Mouse (Mus musculus): ENCODE data around the gene Aff4.
"Not testable (repeated sequence)": the region's sequence is repeated elsewhere in the genome, so short reads cannot be mapped to it uniquely, and the experiment has no call there.

Gene Aff4

GRCm38 (mm10) chr11:53350291-53351223, at the start of gene Aff4:
Gene Aff4, plus strand, starts transcription at chr11:53350833.
- peak; percentile 95 for DNase-seq

GRCm38 (mm10) chr11:53301167-53301515, 49.5 kb upstream of the Aff4 start:
- no peak for DNase-seq

GRCm38 (mm10) chr11:53304044-53304840, 46.4 kb upstream of the Aff4 start:
- DNase-seq, result no peak

- no peak for DNase-seq
Measured at GRCm38 (mm10) chr11:53306965-53307364, 43.7 kb upstream of the Aff4 start.

- no peak for DNase-seq
Measured at GRCm38 (mm10) chr11:53307558-53308065, 43.0 kb upstream of the Aff4 start.

GRCm38 (mm10) chr11:53308251-53308864, 42.3 kb upstream of the Aff4 start:
- no peak for DNase-seq

- peak; percentile 25 for DNase-seq
Measured at GRCm38 (mm10) chr11:53308884-53309310, 41.7 kb upstream of the Aff4 start.

GRCm38 (mm10) chr11:53311385-53311784, 39.2 kb upstream of the Aff4 start:
- no peak for DNase-seq

GRCm38 (mm10) chr11:53312823-53313222, 37.8 kb upstream of the Aff4 start:
- DNase-seq, result not testable (repeated sequence)

- no peak for DNase-seq
Measured at GRCm38 (mm10) chr11:53314770-53315173, 35.9 kb upstream of the Aff4 start.

- DNase-seq, result no peak
Measured at GRCm38 (mm10) chr11:53316996-53317395, 33.6 kb upstream of the Aff4 start.

GRCm38 (mm10) chr11:53318041-53318440, 32.6 kb upstream of the Aff4 start:
- DNase-seq, result no peak

GRCm38 (mm10) chr11:53318568-53318967, 32.1 kb upstream of the Aff4 start:
- not testable (repeated sequence) for DNase-seq

GRCm38 (mm10) chr11:53319867-53320266, 30.8 kb upstream of the Aff4 start:
- not testable (repeated sequence) for DNase-seq

- DNase-seq, result peak; percentile 89
Measured at GRCm38 (mm10) chr11:53324512-53324968, 26.1 kb upstream of the Aff4 start, which contains the start of gene Zcchc10. Gene Zcchc10, plus strand, starts transcription at chr11:53324679.

- no peak for DNase-seq
Measured at GRCm38 (mm10) chr11:53330325-53330724, 20.3 kb upstream of the Aff4 start.

- DNase-seq, result no peak
Measured at GRCm38 (mm10) chr11:53331121-53331520, 19.5 kb upstream of the Aff4 start.

- DNase-seq, result no peak
Measured at GRCm38 (mm10) chr11:53332076-53332680, 18.5 kb upstream of the Aff4 start.

- no peak for DNase-seq
Measured at GRCm38 (mm10) chr11:53335505-53336181, 15.0 kb upstream of the Aff4 start.

GRCm38 (mm10) chr11:53336182-53336571, 14.5 kb upstream of the Aff4 start:
- DNase-seq, result no peak

GRCm38 (mm10) chr11:53336924-53337323, 13.7 kb upstream of the Aff4 start:
- no peak for DNase-seq

- DNase-seq, result no peak
Measured at GRCm38 (mm10) chr11:53337684-53338083, 12.9 kb upstream of the Aff4 start.
